Mouse (Mus musculus) brain, embryonic 14.5 days (tissue): ENCODE data around the gene Spen.

Experiments
- CTCF ChIP-seq: fragments of 200-500 bp; IDR thresholded peaks from 2 replicates; pipeline ENCODE4 v1.5.1; 2012; ENCODE audit warnings: inconsistent platforms, mild to moderate bottlenecking, moderate library complexity, borderline replicate concordance; ENCODE audit not compliant: insufficient read depth, insufficient read length; ENCODE audit errors: extremely low read depth
- POLR2A ChIP-seq: fragments of 200-500 bp; IDR thresholded peaks from 2 replicates; pipeline ENCODE4 v1.6.1; 2012; ENCODE audit warnings: mild to moderate bottlenecking, inconsistent platforms, borderline replicate concordance; ENCODE audit not compliant: poor library complexity, insufficient read depth, insufficient read length, severe bottlenecking; ENCODE audit errors: extremely low read depth

DNA sequence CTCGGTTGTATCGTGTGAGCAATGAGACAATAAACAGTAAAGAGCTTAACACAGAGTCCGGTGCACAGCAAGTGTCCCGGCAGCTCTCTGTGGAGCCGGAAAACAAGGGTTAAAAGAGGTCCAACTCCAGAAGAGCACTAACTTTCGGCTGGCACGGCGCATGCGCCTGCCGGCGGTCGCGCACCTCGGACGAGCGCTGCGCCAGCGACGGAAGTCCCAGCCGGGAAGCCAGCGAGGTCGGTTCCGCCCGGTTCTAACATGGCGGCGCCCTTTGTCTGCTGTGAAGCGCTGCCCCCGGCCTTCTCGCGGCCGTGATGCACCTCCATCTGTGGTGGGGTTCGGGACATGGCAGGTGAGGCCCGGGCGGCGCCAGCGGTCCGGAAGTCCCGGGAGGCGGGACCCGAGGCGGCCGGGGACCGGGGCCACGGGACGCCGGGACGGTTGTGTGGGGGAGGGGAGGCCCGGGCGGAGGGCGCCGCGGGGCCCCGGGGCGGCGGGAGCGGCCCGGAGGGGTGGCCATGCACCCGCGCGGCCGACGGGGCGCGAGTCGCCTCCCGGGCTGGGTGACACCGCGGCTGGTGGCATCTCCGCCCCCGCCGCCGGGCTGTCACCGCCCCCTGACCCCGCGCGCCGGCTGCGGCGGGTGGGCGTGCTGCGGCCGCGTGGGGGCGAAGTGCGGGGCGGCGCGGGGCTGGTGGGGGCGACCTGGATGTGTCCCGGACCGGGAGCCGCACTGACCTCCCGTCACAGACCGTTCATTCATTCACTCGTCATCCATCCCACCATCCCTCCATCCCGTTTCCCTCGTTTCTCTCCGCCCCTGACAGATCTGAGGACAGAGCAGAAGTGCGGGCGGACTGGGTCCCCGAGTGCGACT is 93.7 kb downstream of the Spen start, which contains the start of gene Zbtb17:
- TF ChIP-seq POLR2A, result peak; percentile 72; the same call in 1 of the 2 replicates
- TF ChIP-seq CTCF, result no peak
